15 mouse cellular contexts compared by ENCODE assay signal in genomic region chr6:71129071-71129470, GRCm38 (mm10). TPM values are rescaled to one million over a fixed set of nuclear protein-coding genes. Genes with fewer than 3 reads are reported as not detected.
DNase-seq lines count a peak whose midpoint lies in the region; ATAC-seq and TF ChIP-seq lines count a peak whose summit lies in the region.
"Had no signal": no experiment of that assay in that cellular context is flagged by ENCODE, and none has a peak within 500 bp of the region (broad histone marks: within the 10 kb centered on the region; RNA-seq: fewer than 3 reads in every experiment).

No protein-coding gene starts in this region.

- no peaks in the 10 kb centered on the region for H3K9me3 ChIP-seq in hindbrain, postnatal 0 days (ENCODE audit: low read length)
- no peaks in the 10 kb centered on the region for H3K9me3 ChIP-seq in hindbrain, embryonic 12.5 days (replicated peaks)
- no peaks in the 10 kb centered on the region for H3K9me3 ChIP-seq in lung, postnatal 0 days (ENCODE audit: low read length)
- H3K9me3 ChIP-seq: embryonic facial prominence, embryonic 12.5 days; forebrain, embryonic 10.5 days; limb, embryonic 10.5 days had no signal

- no peak for TF ChIP-seq EP300 in lung, postnatal 0 days (IDR thresholded peaks at IDR 0.05)

- H3K4me1 ChIP-seq in hindbrain, postnatal 0 days (ENCODE audit: insufficient read depth, low read length): no peaks in the 10 kb centered on the region
- no peaks in the 10 kb centered on the region for H3K4me1 ChIP-seq in hindbrain, embryonic 12.5 days
- no peaks in the 10 kb centered on the region for H3K4me1 ChIP-seq in lung, postnatal 0 days (ENCODE audit: insufficient read depth, low read depth, low read length)
- H3K4me1 ChIP-seq in lung, adult 2 months (ENCODE audit: control insufficient read depth, insufficient read depth, low read length): peaks cover 2% of the 10 kb centered on the region; the same call in 1 of the 2 replicates
- H3K4me1 ChIP-seq: embryonic facial prominence, embryonic 12.5 days; forebrain, embryonic 10.5 days; limb, embryonic 10.5 days had no signal

- no peak for ATAC-seq in hindbrain, postnatal 0 days
- no peak for ATAC-seq in hindbrain, embryonic 12.5 days (ENCODE audit: low FRiP score)
- ATAC-seq in lung, postnatal 0 days: no peak
- ATAC-seq: inflammation-experienced regulatory T-cells, adult 6 months; Patski had no signal

- DNase-seq in hindbrain, postnatal 0 days (ENCODE audit: low spot score): no peak
- DNase-seq in lung, postnatal 0 days (ENCODE audit: low spot score): no peak
- no peak for DNase-seq in lung, adult 2 months
- peak; percentile 29 to 59 for DNase-seq in kidney, postnatal 36 days
- no peak for DNase-seq in heart, adult 11 months
- no peak for DNase-seq in layer of hippocampus, postnatal 36 days
- DNase-seq: cerebellum, adult 18-20 months; right cerebral cortex, postnatal 25 days; thymus, adult 18-20 months had no signal

- no peak overlapping the region for H3K4me3 ChIP-seq in hindbrain, postnatal 0 days (ENCODE audit: low read length)
- no peak overlapping the region for H3K4me3 ChIP-seq in hindbrain, embryonic 12.5 days
- no peak overlapping the region for H3K4me3 ChIP-seq in lung, postnatal 0 days (ENCODE audit: low read depth, low read length)
- no peak overlapping the region for H3K4me3 ChIP-seq in lung, adult 2 months (replicated peaks; ENCODE audit: extremely low read depth, low read depth, low read length)
- H3K4me3 ChIP-seq: embryonic facial prominence, embryonic 12.5 days; forebrain, embryonic 10.5 days; limb, embryonic 10.5 days had no signal

- H3K36me3 ChIP-seq in hindbrain, postnatal 0 days (ENCODE audit: insufficient read depth, low read length): no peaks in the 10 kb centered on the region
- no peaks in the 10 kb centered on the region for H3K36me3 ChIP-seq in hindbrain, embryonic 12.5 days
- H3K36me3 ChIP-seq in lung, postnatal 0 days (ENCODE audit: insufficient read depth, low read length): no peaks in the 10 kb centered on the region
- H3K36me3 ChIP-seq: embryonic facial prominence, embryonic 12.5 days; forebrain, embryonic 10.5 days; limb, embryonic 10.5 days had no signal

- H3K27me3 ChIP-seq in hindbrain, postnatal 0 days (ENCODE audit: insufficient read depth, low read length): no peaks in the 10 kb centered on the region
- H3K27me3 ChIP-seq in hindbrain, embryonic 12.5 days: no peaks in the 10 kb centered on the region
- H3K27me3 ChIP-seq in lung, postnatal 0 days (replicated peaks; ENCODE audit: insufficient read depth, low read length): no peaks in the 10 kb centered on the region
- H3K27me3 ChIP-seq: embryonic facial prominence, embryonic 12.5 days; Patski had no signal

- no peak overlapping the region for H3K9ac ChIP-seq in hindbrain, postnatal 0 days (replicated peaks; ENCODE audit: low read length)
- no peak overlapping the region for H3K9ac ChIP-seq in hindbrain, embryonic 12.5 days
- no peak overlapping the region for H3K9ac ChIP-seq in lung, postnatal 0 days (replicated peaks; ENCODE audit: low read depth)
- H3K9ac ChIP-seq: embryonic facial prominence, embryonic 12.5 days had no signal

- H3K4me2 ChIP-seq in hindbrain, postnatal 0 days (ENCODE audit: low read depth, low read length): no peak overlapping the region
- H3K4me2 ChIP-seq in hindbrain, embryonic 12.5 days (replicated peaks): no peak overlapping the region
- H3K4me2 ChIP-seq in lung, postnatal 0 days (replicated peaks; ENCODE audit: low read depth, low read length): no peak overlapping the region
- H3K4me2 ChIP-seq: embryonic facial prominence, embryonic 12.5 days had no signal

- TF ChIP-seq CTCF in hindbrain, postnatal 0 days (IDR thresholded peaks at IDR 0.05; ENCODE audit: low read depth): peak; percentile 26; the same call in 1 of the 2 replicates
- peak; percentile 39 for TF ChIP-seq CTCF in lung, postnatal 0 days (IDR thresholded peaks at IDR 0.05)
- TF ChIP-seq CTCF in lung, adult 2 months (IDR thresholded peaks at IDR 0.05; ENCODE audit: insufficient read depth, low read length): no peak

- 45% methylated on average over 4 of the region's 4 CpGs for WGBS in hindbrain, postnatal 0 days
- 39% methylated on average over 4 of the region's 4 CpGs for WGBS in hindbrain, embryonic 12.5 days
- 34% methylated on average over 4 of the region's 4 CpGs for whole genome bisulfite sequencing in lung, postnatal 0 days
- 57% methylated on average over 4 of the region's 4 CpGs for WGBS in lung, adult 2 months

- TF ChIP-seq POLR2A in lung, adult 2 months (IDR thresholded peaks at IDR 0.05; ENCODE audit: borderline replicate concordance, extremely low read depth, low read depth, low read length): no peak

- no peak overlapping the region for H3K27ac ChIP-seq in hindbrain, postnatal 0 days
- H3K27ac ChIP-seq in hindbrain, embryonic 12.5 days: no peak overlapping the region
- no peak overlapping the region for H3K27ac ChIP-seq in lung, postnatal 0 days (ENCODE audit: low read length)
- H3K27ac ChIP-seq: embryonic facial prominence, embryonic 12.5 days; forebrain, embryonic 10.5 days; limb, embryonic 10.5 days had no signal

RNA-seq across cellular contexts. Expression of gene Thnsl2, which starts 15.2 kb away (rescaled TPM):
- total RNA-seq in hindbrain, postnatal 0 days (2014; rRNA removed): 4.9 and 10.2 TPM in 2 replicates
- 6.6 and 6.8 TPM in 2 replicates for polyA plus RNA-seq in hindbrain, postnatal 0 days (2015; fragmentation: Nextera tagmentation; extraction: Ambion mirVana)
- 5.3 and 5.4 TPM in 2 replicates for polyA plus RNA-seq in hindbrain, embryonic 12.5 days (2016; fragmentation: Nextera tagmentation; extraction: Ambion mirVana)
- polyA plus RNA-seq in lung, postnatal 0 days (2015; fragmentation: Nextera tagmentation; extraction: Ambion mirVana): 15.0 and 15.4 TPM in 2 replicates
- polyA plus RNA-seq in lung, adult 2 months (2012; rRNA removed): 8.1 and 9.1 TPM in 2 replicates
- total RNA-seq in layer of hippocampus, postnatal 36 days (2021): 1 to 10 TPM; 3.1 to 3.7 TPM

Comparison
In these comparisons a context has a peak if more than half of its experiments do, and no peak if none do; other contexts are left out.
1. DNase-seq: peak in kidney, postnatal 36 days (2 of 2); none in hindbrain, postnatal 0 days (single experiment), lung, postnatal 0 days (single experiment), lung, adult 2 months (single experiment), heart, adult 11 months (single experiment) and layer of hippocampus, postnatal 36 days (0 of 2).